Mouse (Mus musculus) bone marrow, adult 2 months (tissue): ENCODE data around the gene Arl6ip5.

Experiments used
- CTCF ChIP-seq: fragments of 200-500 bp; IDR thresholded peaks from 2 replicates; pipeline ENCODE4 v1.5.1; 2011; ENCODE audit warnings: low read length, control low read depth; ENCODE audit not compliant: control insufficient read depth, insufficient read depth
- POLR2A ChIP-seq: fragments of 200-500 bp; IDR thresholded peaks from 2 replicates; pipeline ENCODE4 v1.6.1; 2011; ENCODE audit warnings: low read depth, mild to moderate bottlenecking, control low read depth, low read length, borderline replicate concordance; ENCODE audit not compliant: control insufficient read depth

GRCm38 (mm10) chr6:97226083-97226491 is 15.6 kb downstream of the Arl6ip5 start:
- no peak for TF ChIP-seq CTCF
- TF ChIP-seq POLR2A = no peak
